Mouse (Mus musculus): ENCODE data around the gene Rgs7bp.
"Not testable (repeated sequence)": the region's sequence is repeated elsewhere in the genome, so short reads cannot be mapped to it uniquely, and the experiment has no call there.

Rgs7bp gene

GRCm38 (mm10) chr13:104937759-104938158, 117.0 kb downstream of the Rgs7bp start:
- no peak for ATAC-seq (ENCODE audit: low TSS enrichment)

- ATAC-seq (ENCODE audit: low TSS enrichment): no peak
Measured at GRCm38 (mm10) chr13:104936586-104936985, 118.1 kb downstream of the Rgs7bp start.

- no peak for ATAC-seq (ENCODE audit: low TSS enrichment)
Measured at GRCm38 (mm10) chr13:104931635-104932532, 122.8 kb downstream of the Rgs7bp start.

GRCm38 (mm10) chr13:104930814-104931213, 123.9 kb downstream of the Rgs7bp start:
- no peak for ATAC-seq (ENCODE audit: low TSS enrichment)

GRCm38 (mm10) chr13:104918663-104919062, 136.1 kb downstream of the Rgs7bp start:
- no peak for ATAC-seq (ENCODE audit: low TSS enrichment)

GRCm38 (mm10) chr13:104916771-104917170, 138.0 kb downstream of the Rgs7bp start:
- not testable (repeated sequence) for ATAC-seq (ENCODE audit: low TSS enrichment)

- no peak for ATAC-seq (ENCODE audit: low TSS enrichment)
Measured at GRCm38 (mm10) chr13:104916106-104916505, 138.6 kb downstream of the Rgs7bp start.

GRCm38 (mm10) chr13:104914288-104914895, 140.3 kb downstream of the Rgs7bp start:
- ATAC-seq (ENCODE audit: low TSS enrichment): no peak

- not testable (repeated sequence) for ATAC-seq (ENCODE audit: low TSS enrichment)
Measured at GRCm38 (mm10) chr13:104911626-104912025, 143.1 kb downstream of the Rgs7bp start.

- ATAC-seq (ENCODE audit: low TSS enrichment): not testable (repeated sequence)
Measured at GRCm38 (mm10) chr13:104911006-104911405, 143.7 kb downstream of the Rgs7bp start.

GRCm38 (mm10) chr13:104908691-104909090, 146.0 kb downstream of the Rgs7bp start:
- ATAC-seq (ENCODE audit: low TSS enrichment): no peak

Data from frontal cortex, adult (tissue).